Comparison of ENCODE assay signal across 8 mouse cellular contexts in genomic region chr13:83531968-83532591, GRCm38 (mm10). TPM values are rescaled to one million over a fixed set of nuclear protein-coding genes. Genes with fewer than 3 reads are reported as not detected.
DNase-seq lines count a peak whose midpoint lies in the region; ATAC-seq and TF ChIP-seq lines count a peak whose summit lies in the region.

No protein-coding gene starts in this region.

- intact Hi-C loops in left cerebral cortex, postnatal 4 days (cut with DNase I) = no loop called here

- peak overlapping the region; percentile 73 for H3K27ac ChIP-seq in layer of hippocampus, adult 2 months
- H3K27ac ChIP-seq in bone marrow macrophage, adult 2 months (ENCODE audit: insufficient read depth, low read depth, low read length) = peak overlapping the region; percentile 71
- no peak overlapping the region for H3K27ac ChIP-seq in neural tube, embryonic 15.5 days (replicated peaks)

- peak overlapping the region; percentile 17; the same call in 1 of the 2 replicates for H3K4me3 ChIP-seq in layer of hippocampus, adult 2 months
- H3K4me3 ChIP-seq in bone marrow macrophage, adult 2 months (ENCODE audit: insufficient read depth, low read length) = peak overlapping the region; percentile 37
- no peak overlapping the region for H3K4me3 ChIP-seq in myocyte
- H3K4me3 ChIP-seq in neural tube, embryonic 15.5 days (replicated peaks) = no peak overlapping the region

- no peaks in the 10 kb centered on the region for H3K9me3 ChIP-seq in neural tube, embryonic 15.5 days (replicated peaks)

- H3K36me3 ChIP-seq in myocyte (ENCODE audit: control insufficient read depth, insufficient read depth) = no peaks in the 10 kb centered on the region
- H3K36me3 ChIP-seq in neural tube, embryonic 15.5 days = no peaks in the 10 kb centered on the region

- ATAC-seq in neural tube, embryonic 15.5 days (ENCODE audit: low FRiP score) = no peak

- TF ChIP-seq POLR2A in bone marrow macrophage, adult 2 months (IDR thresholded peaks at IDR 0.05; ENCODE audit: borderline replicate concordance, low read depth, low read length) = no peak
- no peak for TF ChIP-seq POLR2A in myocyte (IDR thresholded peaks at IDR 0.05; ENCODE audit: insufficient read length, low read depth)

- peak; percentile 41 for TF ChIP-seq CTCF in layer of hippocampus, adult 2 months (conservative IDR thresholded peaks at IDR 0.05)
- no peak for TF ChIP-seq CTCF in bone marrow macrophage, adult 2 months (IDR thresholded peaks at IDR 0.05; ENCODE audit: low read depth, low read length)

- H3K27me3 ChIP-seq in myocyte (ENCODE audit: control insufficient read depth, insufficient read depth, insufficient read length) = no peaks in the 10 kb centered on the region
- no peaks in the 10 kb centered on the region for H3K27me3 ChIP-seq in neural tube, embryonic 15.5 days (replicated peaks)

- H3ac ChIP-seq in myocyte (ENCODE audit: control insufficient read depth, insufficient read length) = no peak overlapping the region

- peaks cover 3% of the 10 kb centered on the region; the same call in 1 of the 2 replicates for H3K4me1 ChIP-seq in bone marrow macrophage, adult 2 months (ENCODE audit: control insufficient read depth, insufficient read depth, low read length)
- no peaks in the 10 kb centered on the region for H3K4me1 ChIP-seq in neural tube, embryonic 15.5 days

- no peak overlapping the region for H3K9ac ChIP-seq in neural tube, embryonic 15.5 days (replicated peaks)

- 58% methylated on average over 8 of the region's 8 CpGs for WGBS in neural tube, embryonic 15.5 days

- peak overlapping the region; percentile 12 for H3K4me2 ChIP-seq in myocyte (ENCODE audit: low read depth)
- H3K4me2 ChIP-seq in neural tube, embryonic 15.5 days = no peak overlapping the region

- peaks cover 2% of the 10 kb centered on the region for H3K79me2 ChIP-seq in myocyte (ENCODE audit: control insufficient read depth, insufficient read depth)

- DNase-seq in layer of hippocampus, adult 2 months (ENCODE audit: low spot score in 2 of 2) = peak in 1 of 2 experiments; percentile 26
- no peak for DNase-seq in layer of hippocampus, postnatal 14 days (ENCODE audit: low spot score in 2 of 2)
- DNase-seq in heart, adult 9 months (ENCODE audit: low spot score in 2 of 2) = peak; percentile 73 to 74
- peak; percentile 8 for DNase-seq in left cerebral cortex, postnatal 4 days
- no peak for DNase-seq in thymus, postnatal 0 days (ENCODE audit: low spot score)

TF ChIP-seq in myocyte, 11 proteins besides CTCF, POLR2A, EP300 and RAD21:
- TF ChIP-seq USF1 (IDR thresholded peaks at IDR 0.05; ENCODE audit: low read depth) (no peak), TCF3 (IDR thresholded peaks at IDR 0.05; ENCODE audit: insufficient read length, low read depth) (no peak), MYOD1 (IDR thresholded peaks at IDR 0.05; ENCODE audit: control insufficient read depth in 1 of 3, insufficient read length in 2 of 3, low read depth in 2 of 3) (no peak), REST (IDR thresholded peaks at IDR 0.05; ENCODE audit: insufficient read depth, insufficient read length) (no peak)

RNA-seq across cellular contexts. Expression of gene Mef2c, which starts 28.2 kb away (rescaled TPM):
- 100 to 1,000 TPM; 119 to 131 TPM for total RNA-seq in layer of hippocampus, adult 2 months (2021)
- total RNA-seq in layer of hippocampus, postnatal 14 days (2021) = 10 to 100 TPM; 89.5 to 92.8 TPM
- 51.6 and 61.5 TPM in 2 replicates for polyA plus RNA-seq in bone marrow macrophage, adult 2 months (2012; ENCODE audit: insufficient read depth, insufficient read length, missing spikeins)
- 1,000 to 10,000 TPM; 1,096 to 1,344 TPM for total RNA-seq in left cerebral cortex, postnatal 4 days (2021)
- 49.0 TPM for polyA plus RNA-seq in myocyte (2012; fragmentation: generic; extraction: Trizol)
- polyA plus RNA-seq in neural tube, embryonic 15.5 days (2015; fragmentation: Nextera tagmentation; extraction: Ambion mirVana) = 29.7 and 30.8 TPM in 2 replicates
- 7.0 and 8.6 TPM in 2 replicates for polyA plus RNA-seq in thymus, postnatal 0 days (2015; fragmentation: Nextera tagmentation; extraction: Ambion mirVana)

Comparison
In these comparisons a context has a peak if more than half of its experiments do, and no peak if none do; other contexts are left out.
1. DNase-seq: peak in heart, adult 9 months (2 of 2) and left cerebral cortex, postnatal 4 days (single experiment); none in layer of hippocampus, postnatal 14 days (0 of 2) and thymus, postnatal 0 days (single experiment).
2. H3K4me3 ChIP-seq: peak in layer of hippocampus, adult 2 months (single experiment) and bone marrow macrophage, adult 2 months (single experiment); none in myocyte (single experiment) and neural tube, embryonic 15.5 days (single experiment).